Mouse (Mus musculus): ENCODE results near the gene Foxp1. TPM values are rescaled to one million over a fixed set of nuclear protein-coding genes. Genes with fewer than 3 reads are reported as not detected.

Foxp1 gene
- polyA plus RNA-seq, 1 experiment from 2014 or later, result 57.8 TPM

DNA sequence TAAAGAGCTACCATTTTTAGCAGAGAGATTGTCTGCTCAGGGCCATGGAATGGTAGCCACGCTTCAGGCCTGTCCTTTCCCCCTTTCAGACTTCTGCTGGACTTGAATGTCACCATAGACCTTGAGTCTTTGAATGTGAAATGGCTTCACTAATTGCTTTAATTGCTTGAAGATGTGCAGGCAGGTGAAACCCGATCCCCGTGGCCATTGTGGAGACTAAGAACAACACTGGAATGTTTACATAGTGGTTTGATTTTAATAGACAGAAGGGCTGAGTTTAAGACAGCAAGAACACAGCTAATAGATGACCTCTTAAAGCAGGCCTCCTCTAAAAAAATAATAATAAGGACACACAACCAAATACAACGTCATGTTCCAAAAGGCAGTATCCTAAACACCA lies 422.7 kb downstream of the Foxp1 start:
- Histone ChIP-seq H3K36me3 (replicated peaks) (no peaks in the 10 kb centered on the region), H3K4me3 (no peak overlapping the region), H3K27ac (no peak overlapping the region)

GRCm38 (mm10) chr6:99097191-99097590 lies 425.3 kb downstream of the Foxp1 start:
- Histone ChIP-seq H3K27me3 (ENCODE audit: poor library complexity, severe bottlenecking) (peaks cover 7% of the 10 kb centered on the region), H3K4me3 (no peak overlapping the region), H3K27ac (peak overlapping the region; percentile 60; the same call in 1 of the 2 replicates), H3K4me1 (peaks cover 93% of the 10 kb centered on the region), H3K9me3 (no peaks in the 10 kb centered on the region), H3K36me3 (replicated peaks) (no peaks in the 10 kb centered on the region)
- WGBS, result 63% methylated on average over 7 of the region's 7 CpGs
- DNase-seq (ENCODE audit: extremely low spot score, low spot score), result no peak

More for the DNA sequence above, 422.7 kb downstream of the Foxp1 start:
- H3K9me3 ChIP-seq, result no peaks in the 10 kb centered on the region
- peaks cover 14% of the 10 kb centered on the region for H3K27me3 ChIP-seq (ENCODE audit: poor library complexity, severe bottlenecking)
- 46% methylated on average over 4 of the region's 4 CpGs for WGBS
- peaks cover 93% of the 10 kb centered on the region for H3K4me1 ChIP-seq
- no peak for DNase-seq (ENCODE audit: extremely low spot score, low spot score)

DNA sequence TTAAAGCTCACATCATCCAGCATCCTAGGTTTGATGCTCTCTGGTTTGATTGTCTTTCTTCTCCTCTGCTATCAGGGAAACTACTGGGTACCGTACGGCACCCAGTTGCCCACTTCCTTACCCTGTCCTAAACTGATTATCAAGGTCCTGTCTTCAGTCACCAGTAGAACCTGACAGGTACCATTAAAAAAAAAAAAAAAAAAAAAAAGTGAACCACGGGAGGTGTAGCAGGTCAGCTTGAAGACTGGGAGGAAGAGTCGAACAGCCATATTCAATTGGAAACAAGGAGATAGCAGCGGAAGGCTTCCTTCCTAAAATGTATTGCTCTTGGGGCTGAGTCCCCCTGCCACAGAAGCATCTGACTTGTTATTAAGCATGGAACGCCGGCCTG lies 425.8 kb downstream of the Foxp1 start:
- Histone ChIP-seq H3K27ac (no peak overlapping the region), H3K4me1 (peaks cover 93% of the 10 kb centered on the region)
- WGBS, result 84% methylated on average over 7 of the region's 7 CpGs

DNA sequence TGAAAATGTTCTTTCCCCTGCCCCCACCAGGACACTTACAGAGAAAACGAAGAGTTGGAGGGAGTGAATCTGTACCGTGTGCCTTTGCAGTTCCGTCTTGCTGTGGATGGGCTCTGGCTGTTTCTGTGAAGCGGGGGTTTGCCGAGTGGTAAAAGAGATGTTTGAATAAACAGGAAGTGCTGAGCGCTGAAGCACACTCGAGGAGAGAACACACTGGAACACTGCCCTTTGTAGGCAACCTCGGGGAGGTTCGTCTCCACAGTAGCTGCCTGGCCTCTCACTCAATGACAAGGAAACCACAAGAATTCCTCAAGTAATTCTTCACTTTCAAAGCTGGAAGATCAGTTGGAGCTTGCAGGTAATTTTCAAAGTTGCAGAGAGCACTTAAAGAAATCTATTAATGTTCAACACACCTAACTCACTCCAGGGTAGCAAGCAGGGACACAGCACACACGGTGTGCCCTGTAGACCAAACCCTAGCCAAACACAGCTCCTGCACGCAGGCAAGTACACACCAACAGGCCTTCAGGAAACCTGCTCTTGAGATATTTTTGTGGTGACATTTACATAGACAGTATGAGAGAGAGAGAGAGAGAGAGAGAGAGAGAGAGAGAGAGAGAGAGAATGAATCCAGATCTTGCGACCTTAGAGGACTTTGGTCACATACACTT lies 426.3 kb downstream of the Foxp1 start:
- Histone ChIP-seq H3K4me3 (no peak overlapping the region; the same call in 1 of the 2 replicates), H3K27ac (peak overlapping the region; percentile 66)

More for the DNA sequence above, 425.8 kb downstream of the Foxp1 start:
- Histone ChIP-seq H3K36me3 (replicated peaks) (no peaks in the 10 kb centered on the region), H3K9me3 (no peaks in the 10 kb centered on the region), H3K27me3 (ENCODE audit: poor library complexity, severe bottlenecking) (peaks cover 7% of the 10 kb centered on the region), H3K4me3 (no peak overlapping the region)
- no peak for DNase-seq (ENCODE audit: extremely low spot score, low spot score)

GRCm38 (mm10) chr6:99095185-99096104 lies 427.1 kb downstream of the Foxp1 start:
- 57% methylated on average over 18 of the region's 18 CpGs for WGBS
- Histone ChIP-seq H3K27ac (peak overlapping the region; percentile 66), H3K27me3 (ENCODE audit: poor library complexity, severe bottlenecking) (peaks cover 7% of the 10 kb centered on the region), H3K36me3 (replicated peaks) (no peaks in the 10 kb centered on the region), H3K9me3 (no peaks in the 10 kb centered on the region), H3K4me1 (peaks cover 87% of the 10 kb centered on the region), H3K4me3 (peak overlapping the region; percentile 5; the same call in 1 of the 2 replicates)
- no peak for DNase-seq (ENCODE audit: extremely low spot score, low spot score)

More for the DNA sequence above, 426.3 kb downstream of the Foxp1 start:
- Histone ChIP-seq H3K9me3 (no peaks in the 10 kb centered on the region), H3K27me3 (ENCODE audit: poor library complexity, severe bottlenecking) (peaks cover 7% of the 10 kb centered on the region), H3K36me3 (replicated peaks) (no peaks in the 10 kb centered on the region), H3K4me1 (peaks cover 93% of the 10 kb centered on the region)
- WGBS, result 45% methylated on average over 12 of the region's 12 CpGs
- no peak for DNase-seq (ENCODE audit: extremely low spot score, low spot score)

DNA sequence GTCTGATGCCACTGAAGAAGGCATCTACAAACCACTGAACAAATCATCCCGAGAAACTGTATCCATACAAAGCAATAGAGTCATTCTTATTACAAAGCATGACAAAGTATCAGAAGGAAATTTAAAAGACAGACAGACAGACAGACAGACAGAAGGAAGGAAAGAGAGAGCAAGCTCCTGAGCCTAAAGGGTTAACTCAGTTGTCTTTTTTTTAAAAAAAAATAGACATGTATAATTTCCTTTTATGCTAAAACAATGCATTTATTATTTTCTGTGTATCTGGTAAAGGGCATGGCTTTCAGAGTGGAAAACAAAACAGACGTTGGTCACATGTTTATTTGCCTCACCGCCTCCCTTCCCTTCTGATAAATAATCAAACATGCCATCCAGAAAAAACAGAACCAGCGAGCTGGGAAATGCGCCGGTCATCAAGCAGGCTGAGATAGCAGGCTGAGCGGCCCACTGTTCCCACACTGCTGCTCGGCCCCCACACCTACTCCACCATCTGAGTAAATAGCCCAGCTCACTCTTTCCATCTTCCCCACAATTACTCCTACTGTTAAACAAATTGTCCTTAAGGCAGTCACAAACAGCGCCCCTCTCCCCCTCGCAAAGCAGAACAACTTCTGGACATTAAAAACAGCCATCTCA lies 428.1 kb downstream of the Foxp1 start:
- Histone ChIP-seq H3K27ac (0 out of 2 replicates have a peak overlapping the region, but pooled peaks have one; percentile 53), H3K4me3 (no peak overlapping the region), H3K4me1 (peaks cover 78% of the 10 kb centered on the region), H3K36me3 (replicated peaks) (no peaks in the 10 kb centered on the region), H3K9me3 (no peaks in the 10 kb centered on the region), H3K27me3 (ENCODE audit: poor library complexity, severe bottlenecking) (peaks cover 7% of the 10 kb centered on the region)
- DNase-seq (ENCODE audit: extremely low spot score, low spot score), result no peak
- 45% methylated on average over 10 of the region's 10 CpGs for WGBS

DNA sequence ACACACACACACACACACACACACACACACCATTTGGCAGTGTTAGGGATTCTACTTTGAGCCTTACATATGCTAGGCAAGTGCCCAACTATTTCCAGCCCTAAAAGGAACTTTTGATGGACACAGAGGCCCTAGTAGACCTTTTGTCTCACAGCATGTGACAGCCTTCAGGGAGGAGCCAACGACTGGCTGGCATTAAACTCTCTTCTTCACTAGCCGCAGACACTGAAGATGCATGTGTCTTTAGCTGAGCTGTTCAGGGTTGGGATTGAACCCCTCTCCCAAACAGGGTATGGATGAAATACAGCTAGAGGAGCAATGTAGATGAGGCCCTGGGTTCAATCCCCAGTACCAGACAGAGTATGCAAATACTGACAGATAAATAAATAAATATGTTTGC lies 428.7 kb downstream of the Foxp1 start:
- Histone ChIP-seq H3K4me1 (peaks cover 72% of the 10 kb centered on the region), H3K36me3 (replicated peaks) (no peaks in the 10 kb centered on the region), H3K9me3 (no peaks in the 10 kb centered on the region), H3K4me3 (no peak overlapping the region), H3K27me3 (ENCODE audit: poor library complexity, severe bottlenecking) (peaks cover 7% of the 10 kb centered on the region), H3K27ac (0 out of 2 replicates have a peak overlapping the region, but pooled peaks have one; percentile 53)
- no peak for DNase-seq (ENCODE audit: extremely low spot score, low spot score)
- WGBS, result 47% methylated on average over 2 of the region's 2 CpGs

DNA sequence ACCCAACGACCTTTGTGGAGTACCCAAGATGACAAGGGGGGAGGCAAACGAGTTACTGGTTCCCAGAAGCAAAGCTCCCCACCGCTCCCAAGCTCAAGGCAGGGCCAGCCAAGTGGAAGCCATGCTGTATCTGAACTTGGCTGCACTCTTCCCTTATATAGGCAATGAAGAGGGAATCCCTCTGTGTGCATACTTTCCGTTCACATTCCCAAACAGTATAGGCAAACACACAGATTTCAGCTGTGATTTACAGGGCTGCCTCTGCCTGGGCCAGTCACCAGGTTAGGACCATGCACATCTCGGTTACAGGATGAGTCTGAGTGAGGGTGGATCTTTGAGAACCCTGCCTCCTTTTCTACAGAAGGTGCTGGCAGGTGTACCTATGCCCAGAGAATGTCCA lies 429.3 kb downstream of the Foxp1 start:
- DNase-seq (ENCODE audit: extremely low spot score, low spot score), result no peak
- peaks cover 68% of the 10 kb centered on the region for H3K4me1 ChIP-seq

DNA sequence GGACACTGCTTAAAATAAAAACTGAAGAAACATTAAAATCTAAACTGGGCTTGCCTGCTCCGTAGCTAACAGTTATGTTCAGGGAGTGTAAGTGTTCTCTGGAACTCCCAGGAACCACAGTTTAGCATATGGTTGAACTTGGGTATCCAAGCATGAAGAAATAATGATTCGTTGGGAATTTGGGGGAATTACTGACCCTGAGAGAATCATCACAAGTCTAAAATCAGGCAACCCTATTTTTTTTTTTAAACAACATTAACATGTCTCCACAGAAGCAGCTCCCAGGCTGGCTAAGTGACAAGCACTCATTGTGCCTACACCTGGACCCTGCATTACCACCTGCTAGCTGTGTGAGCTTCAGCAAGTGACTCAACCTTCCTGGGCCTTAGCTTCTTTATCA lies 430.7 kb downstream of the Foxp1 start:
- peaks cover 66% of the 10 kb centered on the region for H3K4me1 ChIP-seq
- no peak overlapping the region for H3K4me3 ChIP-seq
- no peaks in the 10 kb centered on the region for H3K9me3 ChIP-seq
- no peak overlapping the region for H3K27ac ChIP-seq
- WGBS, result 79% methylated on average over 2 of the region's 2 CpGs
- DNase-seq (ENCODE audit: extremely low spot score, low spot score), result no peak
- H3K27me3 ChIP-seq (ENCODE audit: poor library complexity, severe bottlenecking), result no peaks in the 10 kb centered on the region
- no peaks in the 10 kb centered on the region for H3K36me3 ChIP-seq (replicated peaks)

More for the DNA sequence above, 429.3 kb downstream of the Foxp1 start:
- WGBS, result 69% methylated on average over 5 of the region's 5 CpGs
- Histone ChIP-seq H3K9me3 (no peaks in the 10 kb centered on the region), H3K4me3 (no peak overlapping the region), H3K27ac (0 out of 2 replicates have a peak overlapping the region, but pooled peaks have one; percentile 9), H3K27me3 (ENCODE audit: poor library complexity, severe bottlenecking) (peaks cover 7% of the 10 kb centered on the region; the same call in 1 of the 2 replicates), H3K36me3 (replicated peaks) (no peaks in the 10 kb centered on the region)

GRCm38 (mm10) chr6:99087598-99087997 lies 434.9 kb downstream of the Foxp1 start:
- Histone ChIP-seq H3K36me3 (replicated peaks) (no peaks in the 10 kb centered on the region), H3K27me3 (ENCODE audit: poor library complexity, severe bottlenecking) (no peaks in the 10 kb centered on the region), H3K9me3 (no peaks in the 10 kb centered on the region), H3K27ac (peak overlapping the region; percentile 48; the same call in 1 of the 2 replicates), H3K4me3 (no peak overlapping the region), H3K4me1 (peaks cover 24% of the 10 kb centered on the region)
- DNase-seq (ENCODE audit: extremely low spot score, low spot score), result no peak
- 90% methylated on average over 7 of the region's 7 CpGs for WGBS

DNA sequence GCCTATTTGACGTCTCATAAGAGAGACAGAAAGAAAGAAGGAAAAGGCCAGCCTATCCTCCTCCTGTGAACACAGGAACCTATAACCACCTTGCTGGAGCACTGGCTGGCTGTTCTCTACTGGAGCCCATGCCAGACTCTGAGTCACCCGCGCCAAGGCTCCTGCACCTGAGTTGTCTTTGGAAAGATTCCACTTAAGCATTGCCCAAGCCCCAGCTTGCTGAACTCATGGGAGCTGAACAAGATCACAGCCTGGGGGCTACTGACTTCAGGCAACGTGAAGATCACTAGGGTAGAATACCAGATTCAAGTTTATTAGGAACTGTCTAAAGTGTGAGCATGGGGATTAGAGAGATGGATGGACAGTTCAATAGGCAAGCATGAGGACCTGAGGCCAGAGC lies 437.6 kb downstream of the Foxp1 start:
- WGBS, result 92% methylated on average over 4 of the region's 4 CpGs
- Histone ChIP-seq H3K4me3 (no peak overlapping the region), H3K4me1 (peaks cover 17% of the 10 kb centered on the region), H3K27me3 (ENCODE audit: poor library complexity, severe bottlenecking) (no peaks in the 10 kb centered on the region), H3K36me3 (replicated peaks) (no peaks in the 10 kb centered on the region), H3K9me3 (no peaks in the 10 kb centered on the region), H3K27ac (no peak overlapping the region)
- no peak for DNase-seq (ENCODE audit: extremely low spot score, low spot score)

DNA sequence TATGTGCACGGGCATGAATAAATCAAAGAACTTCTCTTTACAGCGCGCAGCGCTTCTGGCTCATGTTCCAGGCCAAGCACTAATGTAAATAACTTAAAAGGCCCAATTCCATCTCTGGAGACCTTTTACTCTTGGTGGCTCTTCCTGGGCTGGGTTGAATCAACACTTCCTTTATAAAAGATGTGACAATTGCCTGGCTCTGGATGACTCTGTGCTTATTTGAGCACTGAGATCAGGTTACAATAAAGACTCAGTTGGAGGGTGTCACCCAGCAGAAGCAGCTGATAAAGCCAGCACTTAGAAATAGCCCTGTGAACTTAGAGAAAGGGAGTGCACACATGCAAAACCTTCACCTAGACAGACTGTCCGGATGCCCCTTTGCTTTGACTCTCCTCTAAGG lies 441.3 kb downstream of the Foxp1 start:
- no peak for DNase-seq (ENCODE audit: extremely low spot score, low spot score)
- Histone ChIP-seq H3K4me1 (peaks cover 16% of the 10 kb centered on the region), H3K9me3 (no peaks in the 10 kb centered on the region), H3K27ac (no peak overlapping the region), H3K27me3 (ENCODE audit: poor library complexity, severe bottlenecking) (no peaks in the 10 kb centered on the region; the same call in 1 of the 2 replicates), H3K36me3 (replicated peaks) (no peaks in the 10 kb centered on the region), H3K4me3 (no peak overlapping the region)
- 83% methylated on average over 5 of the region's 5 CpGs for WGBS

All from forebrain, embryonic 10.5 days (tissue).